Mouse (Mus musculus): ENCODE measurements around the gene Efcab11. TPM values are rescaled to one million over a fixed set of nuclear protein-coding genes. Genes with fewer than 3 reads are reported as not detected.

Efcab11 gene
- polyA plus RNA-seq, 1 experiment, result 0.34 TPM

DNA sequence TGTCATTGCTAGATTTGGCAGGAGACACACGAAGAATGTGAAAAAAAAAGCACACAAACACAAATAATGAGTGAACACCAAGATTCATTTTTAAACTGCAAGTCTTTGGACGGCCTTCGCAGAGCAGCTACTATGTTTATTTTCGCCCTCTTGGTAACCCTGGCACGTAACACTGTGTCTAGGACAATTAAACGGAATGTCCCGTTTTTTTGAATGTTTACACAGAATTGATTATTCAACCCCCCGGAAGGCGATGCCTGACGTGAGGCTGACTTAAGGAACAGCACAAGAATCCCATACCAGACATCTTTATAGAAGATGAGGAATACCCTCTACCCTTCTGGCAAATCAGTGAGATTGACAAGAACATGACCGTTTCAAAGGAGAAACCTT lies 530 bp downstream of the Efcab11 start:
- Histone ChIP-seq H3K4me1 (ENCODE audit: control insufficient read depth, insufficient read depth, low read length) (0 out of 2 replicates have a peak, but pooled peaks cover 5% of the 10 kb centered on the region), H3K4me3 (replicated peaks; ENCODE audit: extremely low read depth, low read depth, low read length) (peak overlapping the region; percentile 64)
- WGBS, result under 1% methylated on average over 11 of the region's 11 CpGs
- no peak for DNase-seq
- TF ChIP-seq CTCF (IDR thresholded peaks at IDR 0.05; ENCODE audit: insufficient read depth, low read length) (no peak), POLR2A (IDR thresholded peaks at IDR 0.05; ENCODE audit: borderline replicate concordance, extremely low read depth, low read depth, low read length) (no peak)

- peak; percentile 80 for DNase-seq
- TF ChIP-seq POLR2A (IDR thresholded peaks at IDR 0.05; ENCODE audit: borderline replicate concordance, extremely low read depth, low read depth, low read length), result no peak
- TF ChIP-seq CTCF (IDR thresholded peaks at IDR 0.05; ENCODE audit: insufficient read depth, low read length), result no peak
- WGBS, result under 1% methylated on average over 38 of the region's 38 CpGs
- 0 out of 2 replicates have a peak, but pooled peaks cover 5% of the 10 kb centered on the region for H3K4me1 ChIP-seq (ENCODE audit: control insufficient read depth, insufficient read depth, low read length)
- H3K4me3 ChIP-seq (replicated peaks; ENCODE audit: extremely low read depth, low read depth, low read length), result peak overlapping the region; percentile 69
These were observed 1.1 kb downstream of the Efcab11 start for GRCm38 (mm10) chr12:99883000-99883712.

- Histone ChIP-seq H3K4me3 (replicated peaks; ENCODE audit: extremely low read depth, low read depth, low read length) (no peak overlapping the region), H3K4me1 (ENCODE audit: control insufficient read depth, insufficient read depth, low read length) (no peaks in the 10 kb centered on the region)
- DNase-seq, result no peak
- 76% methylated on average over 6 of the region's 6 CpGs for WGBS
- TF ChIP-seq CTCF (IDR thresholded peaks at IDR 0.05; ENCODE audit: insufficient read depth, low read length) (no peak), POLR2A (IDR thresholded peaks at IDR 0.05; ENCODE audit: borderline replicate concordance, extremely low read depth, low read depth, low read length) (no peak)
These were observed 9.6 kb downstream of the Efcab11 start for GRCm38 (mm10) chr12:99874609-99875008.

- no peaks in the 10 kb centered on the region for H3K4me1 ChIP-seq (ENCODE audit: control insufficient read depth, insufficient read depth, low read length)
- H3K4me3 ChIP-seq (replicated peaks; ENCODE audit: extremely low read depth, low read depth, low read length), result no peak overlapping the region
- no peak for TF ChIP-seq POLR2A (IDR thresholded peaks at IDR 0.05; ENCODE audit: borderline replicate concordance, extremely low read depth, low read depth, low read length)
- no peak for TF ChIP-seq CTCF (IDR thresholded peaks at IDR 0.05; ENCODE audit: insufficient read depth, low read length)
- WGBS, result 61% methylated on average over 3 of the region's 3 CpGs
- no peak for DNase-seq
These were observed 10.8 kb downstream of the Efcab11 start for GRCm38 (mm10) chr12:99873443-99873842.

DNA sequence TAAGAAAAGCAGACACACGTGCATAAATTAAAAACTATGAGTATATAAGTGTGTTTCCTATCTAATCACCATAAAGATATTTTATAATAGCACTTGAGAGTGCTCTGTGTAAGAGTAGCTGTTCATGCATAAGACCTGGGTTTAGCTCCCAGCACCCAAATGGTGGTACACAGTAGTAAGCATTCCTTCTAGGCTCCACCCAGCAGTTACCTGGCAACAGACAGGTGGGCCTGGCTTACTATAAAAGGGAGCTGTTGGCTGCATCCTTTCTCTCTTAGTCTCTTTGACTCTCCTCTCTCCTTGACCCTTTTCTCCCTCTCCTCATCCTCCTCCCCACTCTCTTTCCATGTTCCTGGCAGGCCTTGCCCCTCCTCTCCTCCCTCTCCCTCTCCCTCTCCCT lies 15.4 kb downstream of the Efcab11 start:
- no peak for DNase-seq
- 87% methylated on average over 1 of the region's 1 CpGs for WGBS
- TF ChIP-seq CTCF (IDR thresholded peaks at IDR 0.05; ENCODE audit: insufficient read depth, low read length), result no peak
- TF ChIP-seq POLR2A (IDR thresholded peaks at IDR 0.05; ENCODE audit: borderline replicate concordance, extremely low read depth, low read depth, low read length), result no peak
- Histone ChIP-seq H3K4me1 (ENCODE audit: control insufficient read depth, insufficient read depth, low read length) (no peaks in the 10 kb centered on the region), H3K4me3 (replicated peaks; ENCODE audit: extremely low read depth, low read depth, low read length) (no peak overlapping the region)

- Histone ChIP-seq H3K4me3 (replicated peaks; ENCODE audit: extremely low read depth, low read depth, low read length) (no peak overlapping the region), H3K4me1 (ENCODE audit: control insufficient read depth, insufficient read depth, low read length) (no peaks in the 10 kb centered on the region)
- DNase-seq, result no peak
- TF ChIP-seq POLR2A (IDR thresholded peaks at IDR 0.05; ENCODE audit: borderline replicate concordance, extremely low read depth, low read depth, low read length) (no peak), CTCF (IDR thresholded peaks at IDR 0.05; ENCODE audit: insufficient read depth, low read length) (no peak)
These were observed 19.6 kb downstream of the Efcab11 start for GRCm38 (mm10) chr12:99864613-99865012.

DNA sequence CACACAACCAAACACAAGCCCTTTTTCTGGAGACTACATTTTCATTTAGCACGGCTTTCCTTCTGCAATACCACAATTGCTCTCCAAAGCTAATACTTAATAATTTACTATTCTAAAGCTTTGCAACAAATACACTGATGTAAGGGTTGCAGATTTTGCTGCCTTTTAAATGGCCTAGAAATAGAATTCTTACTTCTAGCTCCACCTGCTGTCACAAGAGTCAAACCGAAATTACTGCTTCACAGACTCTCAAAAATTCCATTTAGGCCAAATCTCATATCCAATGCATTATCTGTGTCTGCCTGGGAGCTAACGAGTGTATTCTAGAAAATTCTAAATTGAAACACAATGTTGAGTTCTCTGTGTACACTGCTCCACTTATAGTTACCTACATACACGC lies 23.3 kb downstream of the Efcab11 start:
- Histone ChIP-seq H3K4me3 (replicated peaks; ENCODE audit: extremely low read depth, low read depth, low read length) (no peak overlapping the region), H3K4me1 (ENCODE audit: control insufficient read depth, insufficient read depth, low read length) (no peaks in the 10 kb centered on the region)
- WGBS, result 80% methylated on average over 4 of the region's 4 CpGs
- TF ChIP-seq CTCF (IDR thresholded peaks at IDR 0.05; ENCODE audit: insufficient read depth, low read length), result no peak
- TF ChIP-seq POLR2A (IDR thresholded peaks at IDR 0.05; ENCODE audit: borderline replicate concordance, extremely low read depth, low read depth, low read length), result no peak
- DNase-seq, result no peak

DNA sequence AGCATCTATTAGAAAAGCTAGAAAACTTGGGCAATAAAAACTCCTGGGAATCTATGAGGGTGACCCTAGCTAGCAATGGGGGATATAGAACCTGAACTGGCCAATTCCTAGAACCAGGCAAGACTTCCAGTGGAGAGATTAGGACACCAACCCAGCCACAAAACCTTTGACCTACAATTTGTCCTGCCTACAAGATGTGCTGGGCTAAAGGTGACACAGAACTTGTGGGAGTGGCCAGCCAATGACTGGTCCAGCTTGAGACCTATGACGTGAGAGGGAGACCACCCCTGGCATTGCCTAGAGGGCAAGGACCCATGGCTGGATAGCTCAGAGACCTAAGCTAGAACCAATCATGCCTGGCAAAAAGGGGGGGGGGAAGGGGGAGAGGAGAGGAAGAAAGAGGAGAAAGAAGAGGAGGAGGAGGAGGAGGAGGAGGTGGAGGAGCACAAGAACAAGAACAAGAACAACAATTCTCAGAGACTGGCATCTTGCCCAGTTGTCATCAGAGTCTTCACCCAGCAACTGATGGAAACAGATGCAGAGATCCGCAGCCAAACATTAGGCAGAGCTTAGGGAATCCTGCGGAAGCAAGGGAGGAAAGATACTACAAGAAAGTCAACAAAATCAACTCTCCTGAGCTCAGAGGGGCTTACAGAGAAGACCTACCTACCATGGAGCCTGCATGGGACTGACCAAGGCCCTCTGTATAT lies 24.7 kb downstream of the Efcab11 start:
- WGBS, result 77% methylated on average over 3 of the region's 3 CpGs
- TF ChIP-seq CTCF (IDR thresholded peaks at IDR 0.05; ENCODE audit: insufficient read depth, low read length) (no peak), POLR2A (IDR thresholded peaks at IDR 0.05; ENCODE audit: borderline replicate concordance, extremely low read depth, low read depth, low read length) (no peak)
- Histone ChIP-seq H3K4me3 (replicated peaks; ENCODE audit: extremely low read depth, low read depth, low read length) (no peak overlapping the region), H3K4me1 (ENCODE audit: control insufficient read depth, insufficient read depth, low read length) (no peaks in the 10 kb centered on the region)
- DNase-seq, result no peak

GRCm38 (mm10) chr12:99858664-99859063 lies 25.6 kb downstream of the Efcab11 start:
- no peak for DNase-seq
- Histone ChIP-seq H3K4me3 (replicated peaks; ENCODE audit: extremely low read depth, low read depth, low read length) (no peak overlapping the region), H3K4me1 (ENCODE audit: control insufficient read depth, insufficient read depth, low read length) (no peaks in the 10 kb centered on the region)
- no peak for TF ChIP-seq CTCF (IDR thresholded peaks at IDR 0.05; ENCODE audit: insufficient read depth, low read length)
- TF ChIP-seq POLR2A (IDR thresholded peaks at IDR 0.05; ENCODE audit: borderline replicate concordance, extremely low read depth, low read depth, low read length), result no peak
- WGBS, result 90% methylated on average over 5 of the region's 5 CpGs

- Histone ChIP-seq H3K4me1 (ENCODE audit: control insufficient read depth, insufficient read depth, low read length) (no peaks in the 10 kb centered on the region), H3K4me3 (replicated peaks; ENCODE audit: extremely low read depth, low read depth, low read length) (no peak overlapping the region)
- WGBS, result 61% methylated on average over 9 of the region's 9 CpGs
- no peak for DNase-seq
- TF ChIP-seq CTCF (IDR thresholded peaks at IDR 0.05; ENCODE audit: insufficient read depth, low read length) (no peak), POLR2A (IDR thresholded peaks at IDR 0.05; ENCODE audit: borderline replicate concordance, extremely low read depth, low read depth, low read length) (no peak)
These were observed 28.2 kb downstream of the Efcab11 start for GRCm38 (mm10) chr12:99856011-99856410.

All from lung, adult 2 months (tissue).